Mouse (Mus musculus) heart, postnatal 0 days (tissue): ENCODE results near the gene Etv5.

ENCODE experiments used
- CTCF ChIP-seq: IDR thresholded peaks from 2 replicates; pipeline ENCODE4 v1.5.1; 2016; ENCODE audit warnings: antibody characterized with exemption, control low read depth, low read depth
- EP300 ChIP-seq: IDR thresholded peaks from 2 replicates; pipeline ENCODE4 v1.6.1; 2016; ENCODE audit warnings: antibody characterized with exemption, low read depth

DNA sequence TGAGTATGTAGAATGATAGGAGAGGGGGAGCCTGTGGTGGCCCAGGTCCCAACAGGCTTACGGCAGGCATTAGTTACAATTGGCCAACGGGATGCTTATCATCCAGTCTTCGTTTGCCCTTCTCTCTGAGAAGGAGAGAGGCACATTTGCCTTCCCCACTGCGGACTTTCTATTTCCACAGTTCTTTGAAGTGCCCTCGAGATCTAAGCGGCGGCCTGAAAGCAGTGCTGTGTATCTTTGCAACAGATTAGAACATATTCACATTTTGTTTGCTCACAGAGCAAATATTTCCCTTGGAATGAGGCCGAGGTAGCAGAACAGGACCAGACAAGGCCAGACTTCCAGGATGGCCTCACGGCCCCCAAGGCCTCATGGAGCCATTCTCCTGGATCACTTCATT lies 12.6 kb upstream of the Etv5 start:
- TF ChIP-seq CTCF, result no peak
- TF ChIP-seq EP300, result no peak
